Mouse (Mus musculus): ENCODE data around the gene Dyrk1a. TPM values are rescaled to one million over a fixed set of nuclear protein-coding genes. Genes with fewer than 3 reads are reported as not detected.

Gene Dyrk1a
- total RNA-seq, 1 experiment, result 33.2 TPM

GRCm38 (mm10) chr16:94533679-94534078 lies 36.1 kb upstream of the Dyrk1a start:
- in situ Hi-C loops (cut with MboI; ENCODE audit: low sequenced_read_pairs in 2 of 2, unreplicated experiment in 2 of 2), result no loop called here
- Histone ChIP-seq H3K4me3 (ENCODE audit: insufficient read depth in 1 of 2, low read depth in 1 of 2, low read length in 2 of 2, poor library complexity in 1 of 2, severe bottlenecking in 1 of 2) (no peak overlapping the region), H3K9me3 (ENCODE audit: control insufficient read depth, insufficient read depth, low read depth, low read length) (no peaks in the 10 kb centered on the region), H3K4me1 (ENCODE audit: control insufficient read depth in 2 of 2, insufficient read depth in 2 of 2, low read length in 2 of 2, poor library complexity in 1 of 2) (peaks cover 2 to 4% of the 10 kb centered on the region in 2 experiments; a peak in 2 of 4 replicates), H3K9ac (ENCODE audit: insufficient read depth, low read depth, low read length, poor library complexity, severe bottlenecking) (no peak overlapping the region), H3K36me3 (ENCODE audit: control insufficient read depth, insufficient read depth, low read length, poor library complexity, severe bottlenecking) (no peaks in the 10 kb centered on the region), H3K27ac (ENCODE audit: insufficient read depth, low read depth, low read length, poor library complexity, severe bottlenecking) (no peak overlapping the region)
- no peak for DNase-seq (ENCODE audit: low read depth, low spot score)
- TF ChIP-seq CHD2 (IDR thresholded peaks at IDR 0.05; ENCODE audit: low read depth, low read length) (no peak), MAFK (IDR thresholded peaks at IDR 0.05; ENCODE audit: insufficient read depth, low read depth, low read length) (no peak), ZC3H11A (IDR thresholded peaks at IDR 0.05; ENCODE audit: borderline replicate concordance, low read depth, low read length) (no peak), HCFC1 (IDR thresholded peaks at IDR 0.05; ENCODE audit: borderline replicate concordance, insufficient read depth, low read length) (no peak), ZNF384 (IDR thresholded peaks at IDR 0.05; ENCODE audit: low read depth, low read length) (no peak)

GRCm38 (mm10) chr16:94535716-94536115 lies 34.1 kb upstream of the Dyrk1a start:
- in situ Hi-C loops (cut with MboI; ENCODE audit: low sequenced_read_pairs in 2 of 2, unreplicated experiment in 2 of 2), result no loop called here
- TF ChIP-seq ZNF384 (IDR thresholded peaks at IDR 0.05; ENCODE audit: low read depth, low read length) (no peak), MAFK (IDR thresholded peaks at IDR 0.05; ENCODE audit: insufficient read depth, low read depth, low read length) (no peak), ZC3H11A (IDR thresholded peaks at IDR 0.05; ENCODE audit: borderline replicate concordance, low read depth, low read length) (no peak), HCFC1 (IDR thresholded peaks at IDR 0.05; ENCODE audit: borderline replicate concordance, insufficient read depth, low read length) (no peak), CHD2 (IDR thresholded peaks at IDR 0.05; ENCODE audit: low read depth, low read length) (no peak)
- Histone ChIP-seq H3K4me1 (ENCODE audit: control insufficient read depth in 2 of 2, insufficient read depth in 2 of 2, low read length in 2 of 2, poor library complexity in 1 of 2) (peaks cover 2 to 4% of the 10 kb centered on the region in 2 experiments; a peak in 2 of 4 replicates), H3K9ac (ENCODE audit: insufficient read depth, low read depth, low read length, poor library complexity, severe bottlenecking) (no peak overlapping the region), H3K4me3 (ENCODE audit: insufficient read depth in 1 of 2, low read depth in 1 of 2, low read length in 2 of 2, poor library complexity in 1 of 2, severe bottlenecking in 1 of 2) (no peak overlapping the region), H3K36me3 (ENCODE audit: control insufficient read depth, insufficient read depth, low read length, poor library complexity, severe bottlenecking) (no peaks in the 10 kb centered on the region), H3K27ac (ENCODE audit: insufficient read depth, low read depth, low read length, poor library complexity, severe bottlenecking) (no peak overlapping the region), H3K9me3 (ENCODE audit: control insufficient read depth, insufficient read depth, low read depth, low read length) (no peaks in the 10 kb centered on the region)
- DNase-seq (ENCODE audit: low read depth, low spot score), result no peak

- no peak overlapping the region for H3K27ac ChIP-seq (ENCODE audit: insufficient read depth, low read depth, low read length, poor library complexity, severe bottlenecking)
Measured at GRCm38 (mm10) chr16:94536417-94537158, 33.2 kb upstream of the Dyrk1a start.

GRCm38 (mm10) chr16:94537159-94537527 lies 32.7 kb upstream of the Dyrk1a start:
- Histone ChIP-seq H3K9ac (ENCODE audit: insufficient read depth, low read depth, low read length, poor library complexity, severe bottlenecking) (no peak overlapping the region), H3K4me1 (ENCODE audit: control insufficient read depth in 2 of 2, insufficient read depth in 2 of 2, low read length in 2 of 2, poor library complexity in 1 of 2) (peaks cover 2 to 4% of the 10 kb centered on the region in 2 experiments; a peak in 3 of 4 replicates), H3K9me3 (ENCODE audit: control insufficient read depth, insufficient read depth, low read depth, low read length) (no peaks in the 10 kb centered on the region), H3K27ac (ENCODE audit: insufficient read depth, low read depth, low read length, poor library complexity, severe bottlenecking) (no peak overlapping the region), H3K36me3 (ENCODE audit: control insufficient read depth, insufficient read depth, low read length, poor library complexity, severe bottlenecking) (no peaks in the 10 kb centered on the region), H3K4me3 (ENCODE audit: insufficient read depth in 1 of 2, low read depth in 1 of 2, low read length in 2 of 2, poor library complexity in 1 of 2, severe bottlenecking in 1 of 2) (peak overlapping the region in 1 of 2 experiments; percentile 46; a peak in 2 of 4 replicates)
- no peak for DNase-seq (ENCODE audit: low read depth, low spot score)
- TF ChIP-seq ZC3H11A (IDR thresholded peaks at IDR 0.05; ENCODE audit: borderline replicate concordance, low read depth, low read length) (no peak), MAFK (IDR thresholded peaks at IDR 0.05; ENCODE audit: insufficient read depth, low read depth, low read length) (no peak), CHD2 (IDR thresholded peaks at IDR 0.05; ENCODE audit: low read depth, low read length) (no peak), ZNF384 (IDR thresholded peaks at IDR 0.05; ENCODE audit: low read depth, low read length) (no peak), HCFC1 (IDR thresholded peaks at IDR 0.05; ENCODE audit: borderline replicate concordance, insufficient read depth, low read length) (no peak)
- in situ Hi-C loops (cut with MboI; ENCODE audit: low sequenced_read_pairs in 2 of 2, unreplicated experiment in 2 of 2), result no loop called here

More at GRCm38 (mm10) chr16:94536417-94537158, 33.2 kb upstream of the Dyrk1a start:
- TF ChIP-seq HCFC1 (IDR thresholded peaks at IDR 0.05; ENCODE audit: borderline replicate concordance, insufficient read depth, low read length) (no peak), ZNF384 (IDR thresholded peaks at IDR 0.05; ENCODE audit: low read depth, low read length) (no peak), MAFK (IDR thresholded peaks at IDR 0.05; ENCODE audit: insufficient read depth, low read depth, low read length) (no peak), ZC3H11A (IDR thresholded peaks at IDR 0.05; ENCODE audit: borderline replicate concordance, low read depth, low read length) (no peak), CHD2 (IDR thresholded peaks at IDR 0.05; ENCODE audit: low read depth, low read length) (no peak)
- H3K36me3 ChIP-seq (ENCODE audit: control insufficient read depth, insufficient read depth, low read length, poor library complexity, severe bottlenecking), result no peaks in the 10 kb centered on the region
- peaks cover 2 to 4% of the 10 kb centered on the region in 2 experiments; a peak in 2 of 4 replicates for H3K4me1 ChIP-seq (ENCODE audit: control insufficient read depth in 2 of 2, insufficient read depth in 2 of 2, low read length in 2 of 2, poor library complexity in 1 of 2)
- in situ Hi-C loops (cut with MboI; ENCODE audit: low sequenced_read_pairs in 2 of 2, unreplicated experiment in 2 of 2), result no loop called here
- no peaks in the 10 kb centered on the region for H3K9me3 ChIP-seq (ENCODE audit: control insufficient read depth, insufficient read depth, low read depth, low read length)
- no peak for DNase-seq (ENCODE audit: low read depth, low spot score)
- H3K9ac ChIP-seq (ENCODE audit: insufficient read depth, low read depth, low read length, poor library complexity, severe bottlenecking), result no peak overlapping the region
- H3K4me3 ChIP-seq (ENCODE audit: insufficient read depth in 1 of 2, low read depth in 1 of 2, low read length in 2 of 2, poor library complexity in 1 of 2, severe bottlenecking in 1 of 2), result no peak overlapping the region
